Mouse (Mus musculus): ENCODE data around the gene Btbd35f23.
"Not testable (repeated sequence)": the region's sequence is repeated elsewhere in the genome, so short reads cannot be mapped to it uniquely, and the experiment has no call there.

DNA sequence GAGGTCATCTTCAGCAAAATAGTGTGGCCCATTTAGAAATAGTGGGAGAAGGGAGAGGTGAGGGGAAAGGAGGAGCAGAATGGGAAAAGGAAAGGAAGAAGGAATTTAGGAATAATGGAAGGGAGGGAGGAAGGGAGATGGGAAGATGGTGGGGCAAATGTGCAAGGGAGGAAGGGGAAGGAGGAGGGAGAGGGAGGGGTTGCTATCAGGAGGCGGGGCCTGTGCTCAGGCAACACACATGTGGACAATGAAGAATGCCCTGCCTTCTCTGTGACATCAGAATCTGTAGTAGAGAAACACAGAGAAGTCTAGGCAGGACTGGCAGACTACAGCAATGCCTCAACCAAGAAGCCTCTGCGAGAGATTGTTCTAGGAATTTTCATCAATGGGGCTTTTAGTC is at the start of gene Btbd35f23:
- TF ChIP-seq POLR2A (IDR thresholded peaks at IDR 0.05; ENCODE audit: extremely low read depth, insufficient read depth, low read length); CTCF (IDR thresholded peaks at IDR 0.05; ENCODE audit: low read depth, low read length): not testable (repeated sequence)
